Mouse (Mus musculus) thymus, adult 2 months (tissue): ENCODE results near the gene Rpusd1.

ENCODE experiments used
- CTCF ChIP-seq: fragments of 200-500 bp; IDR thresholded peaks from 2 replicates; pipeline ENCODE4 v1.5.1; 2012; ENCODE audit warnings: mild to moderate bottlenecking, control low read depth, low read length, moderate library complexity, borderline replicate concordance; ENCODE audit not compliant: control insufficient read depth, poor library complexity, insufficient read depth; ENCODE audit errors: extremely low read depth
- POLR2A ChIP-seq: fragments of 200-500 bp; IDR thresholded peaks from 2 replicates; pipeline ENCODE4 v1.6.1; 2012; ENCODE audit warnings: mild to moderate bottlenecking, low read length, control low read depth, moderate library complexity; ENCODE audit not compliant: control insufficient read depth, poor library complexity, insufficient read depth; ENCODE audit errors: extremely low read depth

- no peak for TF ChIP-seq CTCF
- no peak for TF ChIP-seq POLR2A
These were observed 28.3 kb downstream of the Rpusd1 start for GRCm38 (mm10) chr17:25755627-25756377.
